Mouse (Mus musculus) MEL (cell line): ENCODE data around the gene Ada.

Experiments used
- CHD1 ChIP-seq: IDR thresholded peaks from 2 replicates; pipeline ENCODE4 v1.6.1; 2012; ENCODE audit warnings: low read depth, mild to moderate bottlenecking, inconsistent platforms, low read length, improper control_type of control experiment
- CTCF ChIP-seq, 3 experiments: IDR thresholded peaks in 2 of 3; conservative IDR thresholded peaks in 1 of 3; 2 replicates each; pipeline ENCODE4 v1.5.1; 2011 to 2012; ENCODE audit warnings: low read length in 3 of 3, low read depth in 2 of 3, mild to moderate bottlenecking in 2 of 3, improper control_type of control experiment in 1 of 3, inconsistent platforms in 1 of 3, mixed read lengths in 1 of 3, moderate library complexity in 1 of 3; ENCODE audit not compliant: control insufficient read depth in 1 of 3, insufficient read depth in 1 of 3, poor library complexity in 1 of 3, severe bottlenecking in 1 of 3
- ELF1 ChIP-seq: IDR thresholded peaks from 2 replicates; pipeline ENCODE4 v1.6.1; 2014; ENCODE audit warnings: low read depth, mild to moderate bottlenecking, inconsistent platforms, low read length, improper control_type of control experiment, moderate library complexity
- EP300 ChIP-seq, 2 experiments: IDR thresholded peaks; 2 replicates each; pipeline ENCODE4 v1.6.1; 2011; ENCODE audit warnings: improper control_type of control experiment in 2 of 2, low read length in 2 of 2, low read depth in 1 of 2, mild to moderate bottlenecking in 1 of 2
- GABPA ChIP-seq: IDR thresholded peaks from 2 replicates; pipeline ENCODE4 v1.6.1; 2012; ENCODE audit warnings: low read depth, mild to moderate bottlenecking, inconsistent platforms, low read length, improper control_type of control experiment, moderate library complexity
- HCFC1 ChIP-seq: IDR thresholded peaks from 2 replicates; pipeline ENCODE4 v1.6.1; 2012; ENCODE audit warnings: low read depth, mild to moderate bottlenecking, inconsistent platforms, low read length, improper control_type of control experiment, moderate library complexity
- KAT2A ChIP-seq: conservative IDR thresholded peaks from 2 replicates; pipeline ENCODE4 v1.6.1; 2012; ENCODE audit warnings: low read depth, low read length, improper control_type of control experiment, inconsistent platforms
- MAX ChIP-seq: IDR thresholded peaks from 2 replicates; pipeline ENCODE4 v1.6.1; 2011; ENCODE audit warnings: low read length, improper control_type of control experiment
- MYC ChIP-seq: IDR thresholded peaks from 2 replicates; pipeline ENCODE4 v1.6.1; 2011; ENCODE audit warnings: low read depth, mild to moderate bottlenecking, low read length, improper control_type of control experiment, moderate library complexity
- NRF1 ChIP-seq: IDR thresholded peaks from 2 replicates; pipeline ENCODE4 v1.6.1; 2014; ENCODE audit warnings: low read depth, mild to moderate bottlenecking, inconsistent platforms, low read length, improper control_type of control experiment, moderate library complexity; ENCODE audit not compliant: poor library complexity, insufficient read depth, severe bottlenecking
- POLR2A ChIP-seq, 2 experiments: IDR thresholded peaks; 2 replicates each; pipeline ENCODE4 v1.6.1; 2011 to 2012; ENCODE audit warnings: low read length in 2 of 2, mild to moderate bottlenecking in 2 of 2, control low read depth in 1 of 2, improper control_type of control experiment in 1 of 2, low read depth in 1 of 2, moderate library complexity in 1 of 2; ENCODE audit not compliant: control insufficient read depth in 1 of 2, insufficient read depth in 1 of 2, poor library complexity in 1 of 2
- POLR2AphosphoS2 ChIP-seq: IDR thresholded peaks from 2 replicates; pipeline ENCODE4 v1.6.1; 2011; ENCODE audit warnings: low read length, improper control_type of control experiment
- ZC3H11A ChIP-seq: IDR thresholded peaks from 2 replicates; pipeline ENCODE4 v1.6.1; 2012; ENCODE audit warnings: low read depth, mild to moderate bottlenecking, inconsistent platforms, low read length, improper control_type of control experiment
- ZNF384 ChIP-seq: IDR thresholded peaks from 2 replicates; pipeline ENCODE4 v1.6.1; 2012; ENCODE audit warnings: low read depth, mild to moderate bottlenecking, inconsistent platforms, low read length, improper control_type of control experiment

GRCm38 (mm10) chr2:163766261-163766660, 16.2 kb upstream of the Ada start:
- no peak for TF ChIP-seq EP300 (IDR thresholded peaks at IDR 0.05; ENCODE audit: low read depth in 1 of 2, low read length in 2 of 2)
- TF ChIP-seq CTCF (IDR thresholded peaks at IDR 0.05 in 2 of 3, conservative IDR thresholded peaks at IDR 0.05 in 1 of 3; ENCODE audit: control insufficient read depth in 1 of 3, insufficient read depth in 1 of 3, low read depth in 2 of 3, low read length in 3 of 3, poor library complexity in 1 of 3, severe bottlenecking in 1 of 3), result no peak
- no peak for TF ChIP-seq HCFC1
- TF ChIP-seq POLR2A (IDR thresholded peaks at IDR 0.05; ENCODE audit: control insufficient read depth in 1 of 2, insufficient read depth in 1 of 2, low read depth in 1 of 2, low read length in 2 of 2, poor library complexity in 1 of 2), result no peak
- no peak for TF ChIP-seq MYC
- no peak for TF ChIP-seq CHD1
- no peak for TF ChIP-seq NRF1
- TF ChIP-seq KAT2A, result no peak
- no peak for TF ChIP-seq ELF1
- no peak for TF ChIP-seq ZC3H11A
- no peak for TF ChIP-seq POLR2AphosphoS2
- no peak for TF ChIP-seq ZNF384
- no peak for TF ChIP-seq GABPA
- no peak for TF ChIP-seq MAX
